Mouse (Mus musculus): ENCODE data around the gene Ctdsp2.
A peak's percentile ranks its signal among the peaks of the same experiment; 100 is the strongest.

The Ctdsp2 gene

DNA sequence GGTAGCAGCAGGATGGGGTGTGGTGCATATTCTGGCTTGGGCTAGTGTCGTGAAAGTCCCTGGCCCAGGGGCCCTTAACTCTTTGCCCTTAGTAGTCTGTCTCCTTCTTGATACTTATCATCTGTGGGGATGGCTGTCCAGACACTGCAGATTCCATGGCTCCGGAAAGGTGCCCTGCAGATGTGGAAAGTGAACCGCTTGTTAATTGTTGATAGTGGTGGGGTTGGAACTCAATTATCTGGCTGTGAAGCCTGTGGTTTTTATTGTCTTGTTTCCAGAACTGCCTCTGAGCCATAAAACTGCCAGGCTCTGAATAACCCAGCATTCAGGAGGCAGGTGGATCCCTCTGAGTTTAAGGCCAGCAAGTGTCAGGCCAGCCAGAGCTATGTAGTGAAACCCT lies 13.2 kb downstream of the Ctdsp2 start:
- DNase-seq: no peak

DNA sequence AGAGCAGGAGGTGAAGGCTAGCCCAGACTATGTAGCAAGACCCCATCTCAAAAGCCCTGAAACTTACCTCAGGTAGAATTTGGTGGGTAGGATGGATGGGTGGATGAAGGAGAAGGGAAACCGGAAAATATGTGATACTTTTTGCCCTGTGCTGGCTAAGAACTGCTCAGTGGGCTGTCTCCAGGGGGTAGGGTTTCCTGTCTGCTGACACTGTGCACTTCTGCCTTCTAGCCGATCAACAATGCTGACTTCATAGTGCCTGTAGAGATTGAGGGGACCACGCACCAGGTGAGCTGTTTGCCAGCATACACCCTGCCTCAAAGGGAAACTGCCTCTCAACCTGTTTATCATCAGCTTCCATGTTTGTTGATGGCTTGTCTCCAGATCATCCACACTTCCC lies 15.1 kb downstream of the Ctdsp2 start:
- no peak for DNase-seq

DNA sequence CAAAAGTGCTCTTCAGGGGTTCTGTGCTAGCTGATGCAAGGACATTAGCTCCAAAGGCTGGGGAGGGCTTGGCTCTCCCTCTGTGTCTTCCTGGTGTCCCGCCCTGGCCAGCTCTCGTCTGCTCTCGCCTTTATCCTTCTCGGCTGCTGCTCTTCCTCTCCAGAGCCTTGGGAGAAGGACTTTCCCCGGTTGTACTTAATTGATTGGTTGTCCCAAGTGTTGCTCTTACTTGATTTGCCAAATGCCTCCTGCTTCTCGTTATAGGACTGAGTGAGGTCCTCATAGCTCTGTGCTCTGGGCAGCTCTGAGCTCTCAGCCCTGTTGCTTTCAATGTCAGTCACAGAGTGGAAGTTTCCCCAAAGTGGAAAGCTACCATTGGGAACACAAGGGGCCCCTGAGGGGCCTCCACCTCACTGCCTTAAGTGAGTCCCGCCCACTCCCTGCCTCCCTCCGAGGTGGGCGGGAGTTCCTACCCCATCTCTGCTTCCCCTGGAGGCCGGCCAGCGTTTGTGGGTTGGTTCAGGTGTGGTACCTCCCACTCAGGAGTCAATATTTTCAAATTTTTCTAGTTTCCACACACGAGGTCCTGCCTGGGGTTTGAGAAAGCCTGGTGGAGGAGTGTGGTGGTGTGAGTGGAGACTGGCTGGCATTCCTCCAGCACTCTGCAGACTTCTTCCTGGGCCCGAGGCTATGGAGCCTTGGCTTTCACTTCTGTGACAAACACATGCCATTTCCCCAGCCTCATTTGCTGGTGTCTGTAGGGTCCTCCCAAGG lies 19.0 kb downstream of the Ctdsp2 start:
- DNase-seq: peak; percentile 51 to 55

DNA sequence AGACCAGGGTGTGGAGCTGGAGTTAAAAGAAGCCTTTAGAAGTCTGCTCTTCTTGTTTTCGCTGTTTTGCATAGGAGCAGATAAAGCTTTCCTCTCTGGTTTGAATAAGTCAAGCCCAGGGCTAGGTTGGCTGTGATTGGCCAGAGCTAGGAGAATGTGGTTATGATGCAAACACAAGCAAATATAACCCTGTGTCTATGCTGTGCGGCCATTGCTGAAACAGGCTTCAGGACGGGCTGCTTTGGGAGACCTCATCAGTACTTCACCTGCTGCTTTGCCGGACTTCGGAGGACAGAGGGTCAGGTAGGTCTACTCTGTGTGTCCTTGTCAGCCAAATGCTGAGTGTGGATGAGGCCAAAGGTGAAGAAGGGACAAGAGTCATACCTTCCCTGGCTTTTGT lies 22.0 kb downstream of the Ctdsp2 start, which contains the start of gene Avil:
TSS of gene Avil (plus strand) at position 181 of the 400 bp plus-strand sequence.
- no peak for DNase-seq

DNA sequence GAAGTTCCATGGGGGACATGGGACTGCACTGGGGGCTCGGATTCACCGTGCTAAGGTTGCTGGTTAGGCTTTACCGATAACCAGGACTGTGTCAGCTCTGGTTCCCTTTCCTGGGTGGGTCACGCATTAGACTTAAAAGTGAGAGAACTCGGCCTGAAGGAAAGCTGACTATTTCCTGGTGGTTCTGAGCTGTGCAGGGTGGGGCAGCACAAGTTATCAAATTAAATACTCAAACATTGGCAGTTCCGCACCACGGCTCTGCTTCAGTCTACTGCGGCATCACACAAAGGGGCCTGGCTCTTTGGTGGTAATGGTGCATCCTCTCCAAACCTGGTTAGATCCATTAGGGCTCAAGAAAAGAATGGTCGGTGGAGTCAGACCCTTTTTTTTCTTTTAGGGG lies 22.8 kb downstream of the Ctdsp2 start:
- DNase-seq: no peak

DNA sequence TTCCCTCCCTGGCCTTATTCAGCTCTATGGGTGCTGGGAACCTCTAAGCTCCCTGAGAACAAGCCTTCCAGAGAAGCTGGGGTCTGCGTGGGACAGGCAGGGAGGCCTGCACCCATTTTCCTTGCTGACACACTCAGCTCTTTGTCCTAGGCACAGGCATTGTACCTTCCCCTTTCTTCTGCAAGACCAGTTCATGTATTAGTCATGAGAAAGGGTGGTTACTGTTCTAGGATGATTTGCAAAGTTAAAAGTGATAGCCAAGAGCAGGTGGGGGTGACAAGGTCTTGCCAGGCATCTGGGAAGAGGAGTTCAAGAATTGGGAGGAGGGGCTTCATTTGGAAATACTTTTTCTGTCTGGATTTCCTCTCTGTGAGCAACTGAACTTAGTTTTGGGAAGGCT lies 23.5 kb downstream of the Ctdsp2 start:
- DNase-seq: no peak

DNA sequence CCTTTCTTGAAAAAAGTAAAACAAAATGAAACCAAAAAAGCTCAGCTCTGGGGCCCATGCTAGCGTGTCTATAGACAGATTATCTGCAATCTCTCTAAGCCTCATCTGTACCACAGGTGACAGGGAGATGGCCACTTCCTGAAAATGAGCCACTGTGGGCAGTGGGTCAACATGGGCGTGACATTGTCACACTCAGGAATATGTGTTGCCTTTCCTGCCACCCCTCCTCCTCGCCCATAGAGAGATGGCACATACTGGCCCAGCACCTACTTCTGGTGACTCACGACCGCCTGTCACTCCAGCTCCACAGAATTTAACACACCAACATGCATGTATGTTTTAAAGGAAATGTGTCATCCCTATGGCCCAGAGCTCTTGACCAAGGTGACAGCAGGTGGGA lies 24.2 kb downstream of the Ctdsp2 start:
- DNase-seq: no peak

DNA sequence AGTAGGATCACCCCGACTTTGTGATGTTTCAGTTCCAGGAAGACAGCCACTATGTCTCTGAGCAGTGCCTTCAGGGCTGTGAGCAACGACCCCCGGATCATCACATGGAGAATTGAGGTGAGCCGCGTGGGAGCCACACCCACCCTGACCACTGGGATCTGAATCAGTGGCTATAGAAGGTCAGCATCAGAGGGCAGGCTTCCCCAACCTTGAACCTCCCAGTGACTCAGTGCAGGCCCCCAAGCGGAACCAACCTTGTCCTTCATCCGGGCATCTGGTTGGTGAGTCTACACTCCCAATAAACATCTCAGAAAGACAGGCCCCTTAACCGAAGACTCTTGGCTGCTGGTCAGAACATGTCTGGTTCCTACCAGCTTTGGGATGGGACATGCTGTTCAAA lies 24.8 kb downstream of the Ctdsp2 start:
- DNase-seq: no peak

DNA sequence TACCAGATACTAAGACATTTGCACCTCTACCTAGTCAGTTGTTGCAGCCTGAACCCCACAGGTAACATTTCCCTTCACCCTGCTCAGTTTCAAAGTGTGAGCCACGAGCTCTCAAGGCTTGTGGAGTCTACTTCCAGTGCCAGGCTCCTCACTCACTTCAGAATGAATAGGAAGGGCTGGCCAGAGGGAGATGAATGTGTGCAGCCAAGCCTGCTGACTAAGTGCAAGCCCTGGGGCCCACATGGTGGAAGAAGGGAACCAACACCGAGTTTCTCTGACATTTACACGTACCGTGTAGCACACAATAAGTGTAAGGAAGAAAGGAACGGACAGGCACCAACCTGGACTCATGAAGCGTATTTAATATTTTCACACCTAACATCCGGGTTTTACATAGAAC lies 25.3 kb downstream of the Ctdsp2 start:
- no peak for DNase-seq

DNA sequence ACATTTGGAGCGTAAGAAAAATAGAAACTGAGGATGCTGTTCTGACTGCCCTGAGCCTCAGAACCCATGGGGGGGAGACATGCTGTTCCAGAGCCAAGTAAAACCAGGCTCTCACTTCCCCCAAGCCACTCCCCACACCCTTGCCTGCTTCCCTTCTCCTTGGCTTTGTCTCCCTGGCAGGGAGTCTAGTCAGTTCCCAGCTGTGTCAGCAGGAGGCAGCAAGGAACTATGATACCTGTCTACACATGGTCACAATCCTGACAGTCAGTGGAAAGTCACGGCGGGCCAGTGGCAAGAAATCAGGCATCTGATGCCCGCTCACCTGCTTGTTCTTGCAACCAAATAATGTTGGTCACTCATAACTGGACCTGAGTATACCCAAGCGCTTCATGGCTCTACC lies 38.0 kb downstream of the Ctdsp2 start:
- DNase-seq: no peak

DNA sequence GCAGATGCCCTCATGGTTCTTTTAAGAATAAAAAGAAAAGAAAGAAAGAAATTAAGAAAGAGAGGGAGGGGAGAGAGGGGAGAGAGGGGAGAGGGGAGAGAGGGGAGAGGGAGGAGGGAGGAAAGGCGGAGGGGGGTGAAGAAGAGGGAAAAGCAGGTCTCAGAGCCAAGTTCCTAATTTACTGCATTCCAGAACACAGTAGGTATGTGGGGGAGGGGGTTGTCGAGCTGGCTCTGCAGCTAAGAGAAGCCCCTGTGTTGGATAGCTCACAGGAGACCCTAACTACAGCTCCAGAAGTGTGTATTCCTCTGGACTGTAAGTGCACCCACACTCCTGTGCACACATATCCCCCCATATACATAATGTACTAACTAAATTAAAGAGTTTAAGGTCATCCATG lies 38.6 kb downstream of the Ctdsp2 start:
- no peak for DNase-seq

DNA sequence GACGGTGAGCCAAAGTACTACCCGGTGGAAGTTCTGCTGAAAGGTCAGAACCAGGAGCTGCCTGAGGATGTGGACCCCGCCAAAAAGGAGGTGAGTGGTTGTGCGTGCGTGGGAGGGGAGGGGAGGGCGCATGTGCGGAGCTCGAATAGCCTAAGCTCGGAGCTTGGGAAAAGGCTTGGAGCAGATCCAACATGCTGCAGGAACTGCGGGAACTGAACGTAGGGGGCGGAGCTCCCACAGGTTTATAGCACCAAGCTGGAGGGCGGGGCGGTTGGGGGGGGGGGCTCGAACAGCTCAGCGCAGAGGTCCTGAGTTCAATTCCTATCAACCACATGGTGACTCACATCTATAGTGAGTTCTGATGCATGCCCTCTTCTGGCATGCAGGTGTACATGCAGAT lies 39.9 kb downstream of the Ctdsp2 start:
- no peak for DNase-seq

DNA sequence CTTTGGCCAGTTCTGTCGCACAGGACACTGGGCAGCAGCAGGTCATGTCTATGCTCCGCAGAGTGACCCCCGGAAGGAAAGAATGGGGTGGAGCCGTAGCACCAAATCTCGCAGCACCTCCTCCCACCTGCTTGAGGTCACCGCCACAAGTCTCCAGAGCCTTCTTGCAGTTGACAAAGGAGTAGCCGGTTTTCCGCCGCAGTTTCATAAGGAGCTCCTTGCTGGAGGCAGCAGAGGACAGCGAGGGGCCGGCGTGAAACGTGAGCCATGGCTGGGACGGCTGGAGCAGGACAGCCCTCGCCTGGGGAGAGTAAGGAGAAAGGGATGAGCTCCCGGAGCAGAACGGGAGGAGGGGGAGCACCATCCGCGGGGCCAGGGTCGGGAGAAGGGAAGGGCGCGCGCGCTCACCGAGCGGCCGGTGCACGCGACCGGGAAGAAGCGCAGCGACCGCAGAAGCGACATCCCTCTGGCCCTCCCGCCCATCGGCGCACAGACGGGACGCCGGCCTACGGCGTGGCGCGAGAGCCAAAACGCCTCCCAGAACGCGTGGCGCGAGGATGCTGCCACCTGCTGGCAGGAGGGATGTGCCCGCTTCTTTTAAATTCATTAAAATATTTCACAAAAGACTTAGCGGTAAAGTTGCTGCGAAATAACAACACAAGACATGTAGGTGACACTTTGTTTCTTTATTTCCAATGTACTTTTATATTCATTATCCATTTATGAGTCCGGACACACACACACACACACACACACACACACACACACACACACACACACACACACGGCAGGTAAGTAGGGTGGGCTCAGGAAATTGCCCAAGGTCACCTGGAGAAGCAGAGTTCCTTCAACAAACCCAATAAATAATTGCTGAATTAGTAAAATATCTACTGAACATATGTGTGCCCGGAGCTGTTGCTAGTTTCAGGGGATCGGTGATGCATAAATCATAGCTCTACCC lies 52.1 kb downstream of the Ctdsp2 start, which contains the start of gene Tsfm:
TSS of gene Tsfm (minus strand) at position 505 of the 961 bp plus-strand sequence.
- DNase-seq: peak; percentile 97

DNA sequence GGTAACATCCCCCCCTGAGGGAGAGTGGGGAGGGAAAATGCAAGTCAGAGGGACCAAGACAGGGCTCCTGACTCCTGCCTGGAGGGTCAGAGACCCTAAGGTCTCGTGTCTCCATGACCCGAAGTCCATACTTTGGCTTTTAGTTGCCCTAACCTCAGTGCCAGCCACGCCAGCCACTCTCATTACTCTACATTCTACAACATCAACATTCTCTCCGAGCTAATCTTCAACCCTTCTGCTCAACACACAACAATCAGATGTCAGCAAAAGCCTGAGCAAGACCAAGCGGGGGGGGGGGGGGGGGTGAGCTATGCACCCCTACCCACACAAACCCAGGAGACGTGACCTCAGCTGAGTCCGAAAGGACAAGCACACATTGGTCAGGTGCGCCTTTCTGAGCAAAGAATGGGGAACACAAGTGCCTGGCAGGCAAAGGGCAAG lies 54.8 kb downstream of the Ctdsp2 start:
- DNase-seq: no peak

DNA sequence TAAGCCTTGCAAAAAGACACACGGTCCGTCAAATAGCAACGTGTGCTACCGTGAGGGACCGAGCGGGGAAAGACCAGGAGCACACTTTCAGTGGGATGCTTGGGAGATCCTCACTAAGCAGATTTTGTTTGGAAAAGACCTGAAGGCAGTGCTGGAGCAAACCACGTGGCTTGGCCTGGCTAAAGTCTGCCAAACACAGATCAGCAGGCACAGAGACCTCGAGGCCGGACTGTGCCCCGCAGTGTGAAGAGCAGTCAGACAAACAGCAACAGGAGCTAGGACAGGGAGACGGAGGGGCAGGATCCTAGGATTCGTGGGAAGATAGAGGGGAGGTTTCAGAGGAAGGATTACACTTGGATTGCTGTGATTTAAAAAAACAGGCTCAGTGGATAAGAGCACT lies 57.8 kb downstream of the Ctdsp2 start:
- no peak for DNase-seq

DNA sequence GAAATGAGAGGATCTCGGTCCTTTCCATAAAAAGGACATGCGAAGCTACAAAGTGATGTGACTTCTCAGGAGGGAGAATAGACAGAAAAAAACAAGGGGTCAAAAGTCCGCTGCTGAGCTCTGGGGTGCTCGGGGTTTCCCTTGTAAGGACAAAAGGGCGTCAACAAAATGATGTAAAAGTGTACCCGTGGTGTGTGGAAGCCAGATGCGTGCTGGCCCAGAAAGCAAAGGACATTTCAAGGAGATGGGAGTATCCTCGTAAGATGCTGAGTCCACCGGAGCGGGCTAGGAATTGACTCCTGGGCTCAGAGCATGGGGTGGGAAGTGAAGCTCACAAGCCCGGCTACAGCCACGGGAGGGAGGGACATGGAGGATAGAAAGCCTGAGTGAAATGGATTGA lies 59.1 kb downstream of the Ctdsp2 start:
- no peak for DNase-seq

DNA sequence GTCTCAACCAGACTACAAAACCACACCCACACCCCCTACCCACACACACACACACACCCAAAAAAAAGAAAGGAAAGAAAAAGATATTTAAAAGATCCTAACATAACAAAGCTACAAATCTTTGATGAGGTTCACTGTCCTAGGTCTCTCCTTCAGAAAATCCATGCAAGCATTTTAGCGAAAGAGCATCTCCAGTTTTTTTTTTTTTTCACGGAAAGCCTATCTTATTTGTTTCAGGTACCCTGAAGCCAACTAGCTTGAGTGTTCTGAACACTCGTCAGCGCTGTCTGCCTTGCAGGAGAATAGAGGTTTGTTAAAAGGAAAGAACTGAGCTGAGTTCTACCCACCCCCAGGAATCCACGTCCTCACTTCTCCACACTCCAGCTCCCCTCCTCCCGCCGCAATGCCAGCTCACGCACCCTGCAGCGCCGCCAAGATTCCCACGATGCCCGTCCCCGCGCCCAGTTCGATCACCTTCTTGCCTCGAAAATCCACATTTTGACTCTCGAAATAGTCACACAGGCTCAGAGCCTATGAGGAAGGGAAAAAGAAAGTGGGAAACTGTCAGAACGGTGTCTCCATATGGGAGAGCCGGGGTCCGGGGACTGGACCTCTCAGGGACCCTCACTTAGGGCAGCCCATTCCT lies 62.2 kb downstream of the Ctdsp2 start:
- DNase-seq: peak; percentile 54 to 55

DNA sequence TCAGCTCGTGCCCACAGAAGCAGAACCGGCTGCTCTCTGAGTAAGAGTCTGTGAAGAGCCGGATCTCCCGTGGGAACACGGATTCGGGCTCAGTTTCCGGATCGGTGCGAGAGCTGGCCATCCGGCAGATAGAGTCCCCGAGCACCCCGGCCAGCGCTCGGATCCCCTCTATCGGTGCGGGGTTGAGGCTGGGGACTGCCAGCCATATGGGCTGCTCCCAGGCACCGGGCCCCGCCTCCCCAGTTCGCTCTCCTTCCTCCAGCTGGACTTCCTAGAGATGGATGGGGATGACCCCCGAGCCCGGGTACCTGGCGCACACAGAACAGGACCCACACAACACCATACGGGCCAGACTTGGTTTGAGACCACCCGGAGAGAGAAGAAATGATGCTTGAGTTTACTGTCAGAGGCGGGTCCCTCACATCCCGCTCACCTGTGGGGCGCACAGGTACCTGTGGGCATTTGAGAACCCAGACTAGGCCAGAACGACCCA lies 62.8 kb downstream of the Ctdsp2 start, which contains the start of the genes Mettl1 and Eef1akmt3:
TSS of gene Mettl1 (plus strand) at position 141 of the 493 bp plus-strand sequence.
TSS of gene Eef1akmt3 (minus strand) at position 240 of the 493 bp plus-strand sequence.
- peak; percentile 69 to 70 for DNase-seq

DNA sequence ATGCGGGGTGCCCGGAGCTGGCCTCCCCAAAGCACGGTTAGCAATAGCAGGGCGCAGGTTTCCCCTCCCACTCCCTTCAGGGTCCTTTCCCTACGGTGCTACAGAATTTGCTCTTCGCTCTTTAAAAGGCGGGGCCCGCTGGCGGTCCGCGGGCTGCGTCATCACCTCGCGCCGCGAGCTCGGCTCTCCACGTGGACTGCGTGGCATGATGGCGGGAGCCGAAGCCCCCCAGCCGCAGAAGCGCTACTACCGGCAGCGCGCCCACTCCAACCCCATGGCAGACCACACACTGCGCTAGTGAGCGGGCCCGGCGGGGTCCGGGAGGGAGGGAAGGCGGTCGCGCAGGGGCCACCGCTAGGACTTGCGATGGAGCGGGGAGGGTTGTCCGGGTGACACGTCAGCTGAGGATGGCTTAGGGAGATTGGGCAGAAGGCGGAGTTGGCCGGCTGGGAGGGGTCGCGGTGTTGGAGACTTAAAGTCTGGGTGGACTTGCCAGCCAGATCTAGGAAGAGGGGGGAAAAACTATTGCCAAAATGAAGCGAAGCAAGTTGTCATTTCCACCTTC lies 63.3 kb downstream of the Ctdsp2 start:
- peak; percentile 96 to 97 for DNase-seq

DNA sequence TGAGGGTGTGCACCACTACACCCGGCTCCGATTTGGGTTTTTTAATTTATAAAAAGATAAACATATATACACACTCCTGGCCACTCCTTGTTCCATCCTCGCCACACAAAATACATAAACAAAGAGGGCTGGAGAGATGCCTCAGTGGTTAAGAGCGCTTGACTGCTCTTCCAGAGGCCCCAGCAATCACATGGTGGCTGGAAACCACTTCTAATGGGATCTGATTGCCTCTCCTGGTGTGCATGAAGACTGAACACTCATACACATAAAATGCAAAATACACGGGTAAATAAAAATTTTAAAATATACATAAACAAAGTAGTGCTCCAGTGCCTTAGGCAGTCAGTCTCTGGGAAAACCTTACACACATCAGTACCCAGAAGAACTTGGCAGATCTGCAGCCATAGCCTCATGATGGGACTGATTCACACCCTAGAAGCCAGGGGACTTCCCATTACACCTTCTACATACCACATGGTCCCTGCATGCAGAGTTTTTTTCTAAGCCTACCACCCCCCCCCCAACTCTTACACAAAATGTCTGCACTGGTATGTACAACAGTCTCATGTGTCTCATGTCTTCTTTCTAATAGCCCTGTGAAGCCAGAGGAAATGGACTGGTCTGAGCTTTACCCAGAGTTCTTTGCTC lies 64.1 kb downstream of the Ctdsp2 start:
- no peak for DNase-seq

DNA sequence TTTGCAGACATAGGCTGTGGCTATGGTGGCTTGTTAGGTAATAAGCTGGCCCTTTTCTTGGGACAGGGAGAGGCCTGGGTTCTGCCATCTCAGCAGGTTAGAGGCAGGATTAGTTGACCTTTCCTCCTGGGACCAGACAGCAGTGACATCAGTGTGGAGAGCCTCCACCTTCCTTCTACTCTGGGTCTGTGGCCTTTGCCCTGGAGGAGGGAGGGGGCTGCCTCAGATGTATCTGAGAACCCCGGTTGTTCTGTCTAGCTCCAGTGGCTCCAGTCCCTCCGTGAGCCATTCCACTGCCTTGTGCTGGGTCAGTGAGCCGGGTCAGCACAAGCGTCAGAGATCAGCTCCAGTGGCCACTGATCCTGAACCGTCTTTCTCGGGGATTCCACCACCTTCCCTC lies 64.7 kb downstream of the Ctdsp2 start:
- no peak for DNase-seq

DNA sequence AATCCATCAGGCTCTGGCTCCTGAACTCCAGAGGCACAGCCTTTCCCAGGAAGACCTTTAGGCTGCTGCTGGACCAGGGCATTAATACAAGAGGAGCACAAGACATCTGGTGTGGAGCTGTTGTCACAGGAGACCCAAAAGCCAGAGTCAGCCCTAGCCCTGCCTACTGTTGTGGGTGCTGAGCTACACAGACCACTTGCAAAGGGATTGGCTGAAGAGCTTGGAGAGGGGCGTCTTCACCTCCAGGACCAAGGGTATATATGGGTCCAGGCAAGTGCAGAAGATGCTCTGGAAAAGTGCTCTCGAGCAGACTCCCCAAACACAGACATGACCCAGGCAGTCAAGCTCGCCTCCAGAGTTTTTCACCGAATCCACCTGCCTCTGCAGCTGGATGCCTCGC lies 69.4 kb downstream of the Ctdsp2 start, which contains the start of gene Cyp27b1:
TSS of gene Cyp27b1 (plus strand) at position 297 of the 400 bp plus-strand sequence.
- DNase-seq: no peak

Data from cerebellum, postnatal 10 days (tissue).